Mouse (Mus musculus) telencephalon, adult 2 months (tissue): ENCODE results near the gene Armc3.

Experiments
- DNase-seq: peaks from one replicate; pipeline ENCODE4 v3.0.0-alpha.2; 2011; ENCODE audit warnings: low read depth, low spot score

The Armc3 gene

GRCm38 (mm10) chr2:19350167-19350566, 151.1 kb downstream of the Armc3 start:
- no peak for DNase-seq

- DNase-seq, result no peak
Measured at GRCm38 (mm10) chr2:19351615-19352253, 152.6 kb downstream of the Armc3 start.

GRCm38 (mm10) chr2:19353158-19353557, 154.1 kb downstream of the Armc3 start:
- no peak for DNase-seq
